Mouse (Mus musculus): Measurements from ENCODE around the gene Thra. TPM values are rescaled to one million over a fixed set of nuclear protein-coding genes. Genes with fewer than 3 reads are reported as not detected.

Gene Thra
- total RNA-seq, 2 experiments from 2014 or later: 123 to 130 TPM

- DNase-seq: peak; percentile 85 to 90
- intact Hi-C loops (cut with DNase I): loop anchor here (1.0 to 2.0 kb wide), 3 partner anchors 40 to 88 kb away; no protein-coding TSS in a partner anchor
Measured at GRCm38 (mm10) chr11:98788550-98789218, 48.2 kb downstream of the Thra start.

DNA sequence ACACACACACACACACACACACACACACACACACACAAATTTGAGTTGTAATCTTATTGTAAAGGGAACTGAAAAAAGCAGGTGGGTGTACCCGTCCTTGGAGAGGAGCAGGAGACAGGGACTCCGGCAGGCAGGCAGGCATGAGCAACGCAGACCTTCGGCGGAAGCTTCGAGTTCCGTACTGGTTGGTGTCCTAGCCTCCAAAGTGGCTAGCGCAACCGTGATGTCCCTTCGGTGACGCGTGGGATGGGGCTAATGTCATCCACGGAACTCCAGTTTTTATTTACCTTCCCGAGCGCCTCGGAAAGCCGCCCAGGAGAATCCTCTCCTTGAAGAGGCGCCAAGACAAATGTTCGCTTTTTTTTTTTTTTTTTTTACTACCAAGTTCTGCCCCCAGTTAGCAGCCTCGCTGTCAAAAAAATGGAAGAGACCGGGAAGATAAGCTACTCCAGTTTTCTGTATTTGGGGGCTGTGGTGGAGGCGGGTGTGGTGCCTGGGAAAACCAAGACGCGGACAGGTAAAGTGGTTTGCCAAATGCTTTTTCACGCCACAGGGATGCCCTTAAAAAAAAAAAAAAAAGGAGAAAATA is 48.9 kb downstream of the Thra start:
- no peak for DNase-seq
- intact Hi-C loops (cut with DNase I): loop anchor here (2.0 kb wide), 2 partner anchors 39 to 73 kb away; no protein-coding TSS in a partner anchor

- intact Hi-C loops (cut with DNase I): loop anchor here (2.0 kb wide), 2 partner anchors 39 to 73 kb away; no protein-coding TSS in a partner anchor
- DNase-seq: no peak
Measured at GRCm38 (mm10) chr11:98789824-98790223, 49.4 kb downstream of the Thra start.

DNA sequence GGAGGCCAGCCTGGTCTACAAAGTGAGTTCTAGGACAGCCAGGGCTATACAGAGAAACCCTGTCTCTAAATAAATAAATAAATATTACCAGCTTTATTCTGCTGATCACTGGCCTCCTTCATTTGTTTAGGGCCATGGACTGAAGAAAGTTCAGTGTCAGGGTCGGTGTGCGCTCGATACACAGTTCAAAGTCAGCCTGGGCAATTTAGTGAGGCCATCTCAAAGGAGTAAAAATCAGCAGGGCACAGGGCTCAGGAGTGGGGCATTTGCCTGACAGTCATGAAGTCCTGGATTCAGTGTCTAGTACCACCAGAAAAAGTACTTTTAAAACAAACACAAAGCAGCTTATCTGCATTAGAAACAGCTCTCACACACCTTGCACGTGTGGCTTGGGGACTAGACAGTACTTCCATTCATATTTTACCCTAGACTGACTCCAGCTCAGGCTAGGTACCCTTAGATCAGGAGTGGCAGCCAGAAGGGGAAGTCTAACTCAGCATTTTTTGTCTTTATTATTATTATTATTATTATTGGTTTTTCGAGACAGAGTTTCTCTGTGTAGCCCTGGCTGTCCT is 50.3 kb downstream of the Thra start:
- intact Hi-C loops (cut with DNase I): no loop called here
- no peak for DNase-seq

- intact Hi-C loops (cut with DNase I): no loop called here
- no peak for DNase-seq
Measured at GRCm38 (mm10) chr11:98791448-98791847, 51.0 kb downstream of the Thra start.

GRCm38 (mm10) chr11:98792081-98792480 is 51.6 kb downstream of the Thra start:
- intact Hi-C loops (cut with DNase I): no loop called here
- DNase-seq: no peak

GRCm38 (mm10) chr11:98794469-98795014 is 54.1 kb downstream of the Thra start:
- DNase-seq: peak; percentile 81 to 83
- intact Hi-C loops (cut with DNase I): no loop called here

DNA sequence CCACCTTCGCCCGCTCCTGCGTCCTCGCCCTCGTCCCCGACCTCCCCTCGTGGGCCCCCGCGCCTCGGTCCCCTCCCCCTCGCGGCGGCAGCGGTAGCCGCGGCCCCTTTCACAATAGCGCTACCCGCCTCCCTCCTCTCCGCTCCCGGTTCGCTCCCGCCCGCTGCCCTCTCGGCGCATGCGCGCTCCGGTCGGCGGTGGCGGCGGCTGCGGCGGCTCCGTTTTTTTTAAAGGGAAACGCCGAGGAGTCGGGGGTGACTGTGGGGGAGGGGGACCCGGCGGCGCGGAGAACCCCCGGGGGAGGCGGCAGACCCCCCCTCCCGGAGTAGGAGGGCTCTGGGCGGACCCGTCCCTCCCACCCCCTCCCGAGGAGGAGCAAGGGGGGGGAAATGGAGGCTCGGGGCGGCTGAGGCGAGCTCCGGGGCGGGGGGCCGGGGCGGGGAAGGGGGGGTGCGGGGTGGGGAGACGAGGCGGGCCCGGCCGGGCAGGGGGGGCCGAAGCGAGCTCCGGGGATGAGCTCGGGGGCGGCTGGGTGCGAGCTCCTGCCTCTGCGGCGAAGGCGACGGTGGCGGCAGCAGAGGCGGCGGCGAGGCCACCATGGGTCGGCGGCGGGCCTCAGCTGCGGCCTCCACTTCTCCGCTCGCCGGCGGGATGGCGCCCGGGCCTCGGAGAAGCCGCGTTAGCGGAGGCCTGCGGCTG is 54.7 kb downstream of the Thra start, which contains the start of gene Msl1:
Msl1 (plus strand) TSS at position 502 of the 699 bp plus-strand sequence.
- intact Hi-C loops (cut with DNase I): no loop called here
- peak; percentile 92 to 94 for DNase-seq

DNA sequence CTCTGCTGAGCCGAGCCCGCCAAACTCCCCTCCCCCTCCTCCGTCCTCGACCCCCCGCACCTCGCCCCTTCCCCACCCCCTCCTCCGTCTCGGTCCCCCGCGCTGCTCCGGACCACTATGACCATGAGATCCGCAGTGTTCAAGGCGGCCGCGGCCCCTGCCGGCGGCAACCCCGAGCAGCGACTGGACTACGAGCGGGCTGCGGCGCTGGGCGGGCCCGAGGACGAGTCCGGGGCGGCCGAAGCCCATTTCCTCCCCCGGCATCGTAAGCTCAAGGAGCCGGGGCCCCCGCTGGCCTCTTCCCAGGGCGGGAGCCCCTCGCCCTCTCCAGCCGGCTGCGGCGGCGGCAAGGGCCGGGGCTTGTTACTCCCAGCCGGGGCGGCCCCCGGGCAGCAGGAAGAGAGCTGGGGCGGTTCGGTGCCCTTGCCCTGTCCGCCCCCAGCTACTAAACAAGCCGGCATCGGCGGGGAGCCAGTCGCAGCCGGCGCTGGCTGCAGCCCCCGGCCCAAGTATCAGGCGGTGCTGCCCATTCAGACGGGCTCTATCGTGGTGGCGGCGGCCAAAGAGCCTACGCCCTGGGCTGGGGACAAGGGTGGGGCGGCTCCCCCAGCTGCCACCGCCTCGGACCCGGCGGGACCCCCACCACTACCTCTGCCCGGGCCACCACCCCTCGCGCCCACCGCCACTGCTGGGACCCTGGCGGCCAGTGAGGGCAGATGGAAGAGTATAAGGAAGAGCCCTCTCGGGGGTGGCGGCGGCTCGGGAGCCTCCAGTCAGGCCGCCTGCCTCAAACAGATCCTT is 55.5 kb downstream of the Thra start:
- intact Hi-C loops (cut with DNase I): no loop called here

DNA sequence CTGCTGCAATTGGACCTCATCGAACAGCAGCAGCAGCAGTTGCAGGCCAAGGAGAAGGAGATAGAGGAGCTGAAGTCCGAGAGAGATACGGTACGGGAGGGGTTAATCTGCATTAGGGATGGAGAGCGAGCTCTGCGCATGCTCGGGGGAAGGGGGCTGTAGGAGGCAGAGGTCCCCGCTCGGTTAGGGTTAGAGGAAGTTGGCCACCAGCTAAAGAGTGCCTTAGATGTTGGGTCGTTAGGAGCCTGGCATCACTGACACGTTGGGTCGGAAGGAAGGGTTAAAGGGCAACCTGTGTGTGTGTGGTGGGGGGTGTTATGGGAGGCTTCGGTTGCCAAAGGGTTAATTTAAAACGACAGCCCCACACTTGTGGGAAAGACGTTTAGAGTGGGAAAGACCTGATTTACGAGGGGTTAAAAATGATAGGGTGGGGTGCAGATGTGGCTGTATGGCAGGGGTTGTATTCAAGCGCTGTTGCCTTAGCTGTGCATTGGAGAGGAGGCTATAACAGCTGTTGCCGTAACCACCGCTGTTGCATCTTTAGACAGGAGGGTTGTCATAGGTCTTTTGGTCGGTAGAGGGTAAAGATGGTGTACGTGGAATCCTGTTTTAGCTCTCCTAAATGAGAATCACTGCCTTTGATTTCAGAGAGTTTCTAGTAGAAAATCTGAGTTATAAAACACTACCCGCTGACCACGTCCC is 56.2 kb downstream of the Thra start:
- peak; percentile 72 to 76 for DNase-seq
- intact Hi-C loops (cut with DNase I): loop anchor here (1.0 kb wide), 1 partner anchor 12 kb away; no protein-coding TSS in a partner anchor

More for the DNA sequence above, 55.5 kb downstream of the Thra start:
- DNase-seq: peak in 1 of 2 experiments; percentile 67

DNA sequence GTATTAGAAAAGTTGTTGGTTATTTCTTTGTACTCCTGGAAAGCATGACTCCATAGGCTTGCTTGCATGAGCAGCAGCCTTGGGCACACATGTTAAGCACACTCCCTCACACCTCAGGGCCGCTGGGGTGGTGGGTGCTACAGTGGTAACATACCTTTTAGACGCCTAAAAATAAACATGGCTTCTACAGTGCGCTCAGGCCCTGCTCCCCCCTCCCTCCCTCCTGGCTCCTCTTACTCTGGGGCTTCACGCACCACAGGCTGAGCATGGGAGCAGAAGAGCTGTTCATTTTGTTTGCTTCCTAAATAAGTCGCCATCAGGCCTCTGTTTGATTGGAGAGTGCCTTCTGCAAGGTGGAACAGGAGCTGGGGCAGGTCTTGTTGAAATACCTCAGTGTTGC is 56.9 kb downstream of the Thra start:
- intact Hi-C loops (cut with DNase I): loop anchor here (1.0 kb wide), 1 partner anchor 11 kb away; no protein-coding TSS in a partner anchor

DNA sequence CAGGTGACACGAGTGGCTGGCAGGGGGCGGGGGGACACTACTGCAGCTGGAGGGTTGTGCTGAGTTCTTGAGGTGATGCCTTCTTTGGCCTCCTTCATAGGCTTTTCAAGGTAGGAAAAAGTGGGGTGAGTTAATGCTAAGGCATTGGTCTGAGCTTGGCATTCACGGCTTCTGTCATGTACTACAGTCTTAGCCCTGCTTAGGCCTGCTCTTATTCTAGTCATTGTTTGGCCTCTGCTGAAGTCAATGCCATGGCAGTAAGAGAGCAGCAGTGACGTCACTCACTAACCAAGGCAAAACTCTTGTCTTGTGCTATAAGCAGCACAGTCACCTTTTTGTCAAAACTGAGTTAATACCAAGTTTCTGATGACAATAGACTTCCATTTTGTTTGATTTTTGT is 57.5 kb downstream of the Thra start:
- DNase-seq: no peak
- intact Hi-C loops (cut with DNase I): loop anchor here (1.0 kb wide), 1 partner anchor 10 kb away; no protein-coding TSS in a partner anchor

More for the DNA sequence above, 56.9 kb downstream of the Thra start:
- no peak for DNase-seq

DNA sequence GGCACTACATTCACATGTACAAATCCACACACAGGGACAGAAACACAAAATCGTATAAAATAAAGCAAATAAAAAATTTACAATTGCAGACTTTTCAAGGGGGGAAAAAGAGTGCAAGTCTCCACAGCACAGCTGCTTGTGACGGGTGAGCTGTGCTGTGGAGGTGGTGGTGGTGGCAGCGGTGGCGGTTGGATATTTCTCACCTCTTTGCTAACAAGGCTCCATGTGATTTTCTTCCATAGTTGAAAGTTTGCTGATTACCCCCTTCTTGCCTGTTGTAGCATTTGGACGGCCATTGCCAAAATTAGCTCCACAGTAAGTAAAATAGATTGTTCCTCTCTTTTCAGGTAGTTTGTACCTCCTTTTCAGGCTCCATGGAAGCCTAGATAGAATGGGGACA is 64.2 kb downstream of the Thra start, which contains the start of gene Casc3:
Casc3 (plus strand) TSS at position 301 of the 400 bp plus-strand sequence.
- DNase-seq: no peak
- intact Hi-C loops (cut with DNase I): no loop called here

- intact Hi-C loops (cut with DNase I): loop anchor here (1.0 kb wide), 1 partner anchor 11 kb away; no protein-coding TSS in a partner anchor
- no peak for DNase-seq
Measured at GRCm38 (mm10) chr11:98808417-98808816, 68.0 kb downstream of the Thra start.

- intact Hi-C loops (cut with DNase I): no loop called here
Measured at GRCm38 (mm10) chr11:98809457-98810290, 69.2 kb downstream of the Thra start.

DNA sequence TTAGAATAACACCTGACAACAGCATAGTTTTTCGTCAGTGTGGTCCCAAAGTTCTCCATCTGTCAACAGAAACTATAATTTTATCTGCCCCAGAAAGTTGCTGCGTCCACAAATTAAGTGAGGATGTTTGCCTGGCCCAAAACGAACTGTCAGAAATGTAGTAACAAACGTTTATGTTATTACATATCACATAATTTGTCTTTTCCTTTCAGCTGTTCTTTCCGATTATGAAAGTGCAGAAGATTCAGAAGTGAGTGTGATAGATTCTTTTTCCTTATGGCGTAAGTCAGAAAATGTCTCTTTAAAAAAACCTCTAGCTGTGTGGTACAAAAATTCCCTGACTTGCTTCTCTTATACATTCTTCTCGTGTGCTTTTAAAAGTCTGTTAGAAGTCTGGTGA is 70.2 kb downstream of the Thra start:
- intact Hi-C loops (cut with DNase I): no loop called here

More at GRCm38 (mm10) chr11:98809457-98810290, 69.2 kb downstream of the Thra start:
- DNase-seq: peak; percentile 98 to 99

DNA sequence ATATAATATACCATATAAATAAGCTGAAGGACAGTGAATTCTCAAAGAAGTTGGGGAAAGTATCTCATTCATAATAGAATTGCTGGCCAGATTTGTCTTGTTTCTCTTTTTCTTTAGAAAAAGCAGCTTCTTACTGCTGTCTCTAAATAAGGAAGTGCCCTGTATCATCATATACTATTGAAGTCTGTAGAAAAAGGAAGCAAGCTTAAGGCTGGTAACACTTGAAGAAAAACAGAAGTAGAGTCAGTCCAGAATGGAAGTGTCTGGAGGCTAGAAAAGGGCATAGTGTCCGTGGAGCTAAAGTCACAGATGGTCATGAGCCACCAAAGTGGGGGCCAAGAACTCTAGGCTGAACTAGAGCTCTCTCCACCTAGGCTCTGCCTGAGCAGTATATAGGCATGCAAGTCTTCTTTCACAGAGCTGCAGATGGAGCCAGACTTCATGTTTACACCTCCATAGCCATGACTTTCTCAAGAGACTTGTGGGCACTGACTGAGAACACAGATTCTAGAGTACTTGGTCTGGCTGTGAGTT is 76.3 kb downstream of the Thra start:
- DNase-seq: no peak
- intact Hi-C loops (cut with DNase I): no loop called here

More for the DNA sequence above, 70.2 kb downstream of the Thra start:
- DNase-seq: no peak
